Mouse (Mus musculus) thymus, postnatal 4 days (tissue): ENCODE results near the gene Hoxa7.
A peak's percentile ranks its signal among the peaks of the same experiment; 100 is the strongest.

Experiments
- DNase-seq: peaks from one replicate; pipeline ENCODE4 v3.0.0; 2021

Hoxa7 gene

DNA sequence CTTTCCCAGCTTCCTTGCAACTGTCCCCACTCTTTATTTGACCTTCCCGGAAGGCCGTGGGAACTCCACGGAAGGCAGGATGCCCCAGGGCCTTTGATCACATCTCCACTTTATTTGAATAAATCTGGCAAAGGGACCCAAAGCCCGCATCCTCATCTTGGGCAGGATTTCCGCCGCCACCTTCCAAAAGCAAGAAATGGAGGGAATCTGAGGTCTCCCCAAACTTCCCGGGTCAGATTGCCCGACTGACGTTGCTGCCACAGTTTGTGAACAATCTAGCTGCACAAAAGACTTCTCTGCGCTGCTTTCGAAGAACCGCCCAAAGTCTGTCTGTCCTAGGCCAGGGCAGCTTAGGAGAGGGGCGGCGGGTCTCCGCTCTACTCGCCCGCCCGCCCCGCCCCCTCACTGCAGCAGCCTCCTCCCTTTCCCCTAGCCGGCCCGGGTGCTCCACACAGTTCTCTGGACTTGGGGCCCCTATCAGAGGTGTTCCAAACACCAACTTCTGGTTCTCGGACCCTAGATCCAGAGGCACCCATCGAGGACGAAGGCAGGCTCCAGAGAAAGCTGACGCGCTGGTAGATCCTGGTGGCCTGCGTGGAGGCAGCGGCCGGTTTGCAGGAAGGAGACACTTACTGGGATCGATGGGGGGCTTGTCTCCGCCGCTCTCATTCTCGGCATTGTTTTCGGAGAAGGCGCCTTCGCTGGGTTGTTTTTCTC lies 3.4 kb upstream of the Hoxa7 start:
- peak; percentile 7 for DNase-seq

DNA sequence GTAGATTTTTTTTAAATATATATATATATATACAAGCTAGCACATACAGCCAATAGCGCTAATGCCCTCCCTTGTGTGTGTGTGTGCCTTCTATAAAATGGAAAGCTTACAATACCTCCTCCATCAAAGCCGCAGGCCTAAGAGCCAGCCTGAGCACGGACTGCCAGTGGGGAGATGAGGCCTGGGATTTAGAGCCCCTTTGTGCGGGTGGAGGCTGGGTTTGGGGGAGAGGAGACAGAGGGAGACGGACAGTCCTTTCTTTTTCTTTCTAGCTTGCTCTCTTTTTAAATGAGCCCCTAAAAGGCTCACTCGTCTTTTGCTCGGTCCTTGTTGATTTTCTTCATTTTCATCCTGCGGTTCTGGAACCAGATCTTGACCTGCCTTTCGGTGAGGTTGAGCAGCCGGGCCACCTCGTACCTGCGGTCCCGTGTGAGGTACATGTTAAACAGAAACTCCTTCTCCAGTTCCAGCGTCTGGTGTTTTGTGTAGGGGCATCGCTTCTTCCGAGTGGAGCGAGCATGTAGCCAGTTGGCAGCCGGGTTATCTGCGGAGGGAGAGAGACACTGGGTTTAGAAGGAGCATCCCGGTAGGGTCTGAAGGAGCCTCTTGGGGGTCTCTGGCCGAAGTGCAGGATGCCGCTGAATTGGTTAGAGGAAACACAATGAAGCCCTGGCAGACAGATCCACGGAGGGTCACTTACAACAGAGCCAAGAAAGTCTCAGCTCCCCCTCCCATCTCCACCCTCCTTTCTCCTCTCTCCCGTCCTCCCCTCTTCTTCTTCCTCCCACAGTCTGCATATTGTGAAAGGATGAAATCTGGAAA lies 2.5 kb upstream of the Hoxa7 start:
- peak; percentile 6 for DNase-seq

DNA sequence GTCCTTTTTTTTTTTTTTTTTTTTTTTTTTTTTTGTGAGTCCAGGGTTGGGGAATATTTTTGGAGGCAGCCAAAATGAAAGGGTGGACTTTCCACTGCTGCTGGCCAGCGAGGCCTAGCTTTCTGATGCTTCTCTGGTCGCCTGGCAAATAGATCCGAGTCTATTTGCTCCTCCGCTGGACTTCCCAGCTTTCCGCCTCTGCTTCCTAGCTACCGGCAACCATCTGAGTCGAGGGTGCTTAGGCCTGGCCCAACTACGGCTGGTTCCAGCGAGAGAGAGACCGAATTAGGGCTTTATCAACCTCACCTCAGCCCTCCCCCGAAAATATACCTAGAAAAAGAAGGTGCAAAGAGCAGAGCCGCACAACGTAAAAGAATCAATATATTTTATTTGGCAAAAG lies 1.1 kb upstream of the Hoxa7 start:
- DNase-seq, result no peak

DNA sequence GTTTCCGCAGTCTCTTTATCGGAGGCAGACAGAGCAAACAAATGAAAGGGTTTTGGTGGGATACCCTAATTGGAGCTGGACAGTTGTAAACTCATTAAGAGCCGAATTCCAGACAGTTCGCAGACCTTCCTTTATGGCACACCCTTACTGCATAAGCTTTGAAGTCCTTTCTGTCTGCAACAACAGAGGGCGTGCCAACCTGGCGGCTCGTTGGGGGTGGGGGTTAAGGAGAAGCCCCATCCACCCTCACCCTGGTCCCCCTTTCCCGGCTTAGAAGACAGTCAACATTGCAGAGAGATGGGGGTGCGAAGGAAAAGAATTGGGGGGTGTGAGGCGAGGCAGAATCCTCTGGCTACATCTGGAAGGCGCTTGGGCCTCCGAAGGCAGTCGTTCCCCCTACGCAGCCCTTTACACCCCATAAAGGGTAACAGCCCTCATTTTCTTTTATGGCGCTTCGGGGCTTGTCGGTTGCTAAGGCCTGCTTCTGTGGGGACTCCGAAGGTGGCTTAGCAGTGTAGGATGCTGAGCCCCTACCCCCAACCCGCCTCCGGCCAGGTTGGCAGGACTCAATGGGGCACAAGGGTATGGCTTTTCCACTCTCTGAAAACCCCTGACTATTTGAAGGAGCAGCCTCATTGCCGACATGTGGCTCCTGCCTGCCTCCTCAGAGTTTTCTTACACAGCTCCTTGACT lies 485 bp upstream of the Hoxa7 start:
- no peak for DNase-seq

DNA sequence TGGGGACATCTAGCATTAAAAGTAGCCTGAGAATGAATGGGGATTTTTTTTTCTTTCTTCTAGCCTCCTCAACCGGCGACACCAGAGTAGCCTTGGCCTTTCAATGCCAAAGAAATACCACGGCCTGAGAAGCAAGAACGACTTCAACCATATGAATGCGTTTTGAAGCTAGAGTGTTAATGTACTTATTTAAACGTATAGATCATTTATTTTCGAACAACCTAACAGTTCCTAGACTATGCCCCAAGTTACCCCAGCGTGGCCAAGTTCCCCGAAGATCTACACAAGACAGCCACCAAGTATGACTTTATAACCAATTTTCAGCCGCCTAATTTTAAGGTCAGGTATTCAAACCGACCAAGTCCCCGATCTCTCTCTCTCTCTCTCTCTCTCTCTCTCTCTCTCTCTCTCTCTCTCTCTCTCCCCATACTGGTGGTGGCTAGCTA lies 766 bp downstream of the Hoxa7 start:
- no peak for DNase-seq

DNA sequence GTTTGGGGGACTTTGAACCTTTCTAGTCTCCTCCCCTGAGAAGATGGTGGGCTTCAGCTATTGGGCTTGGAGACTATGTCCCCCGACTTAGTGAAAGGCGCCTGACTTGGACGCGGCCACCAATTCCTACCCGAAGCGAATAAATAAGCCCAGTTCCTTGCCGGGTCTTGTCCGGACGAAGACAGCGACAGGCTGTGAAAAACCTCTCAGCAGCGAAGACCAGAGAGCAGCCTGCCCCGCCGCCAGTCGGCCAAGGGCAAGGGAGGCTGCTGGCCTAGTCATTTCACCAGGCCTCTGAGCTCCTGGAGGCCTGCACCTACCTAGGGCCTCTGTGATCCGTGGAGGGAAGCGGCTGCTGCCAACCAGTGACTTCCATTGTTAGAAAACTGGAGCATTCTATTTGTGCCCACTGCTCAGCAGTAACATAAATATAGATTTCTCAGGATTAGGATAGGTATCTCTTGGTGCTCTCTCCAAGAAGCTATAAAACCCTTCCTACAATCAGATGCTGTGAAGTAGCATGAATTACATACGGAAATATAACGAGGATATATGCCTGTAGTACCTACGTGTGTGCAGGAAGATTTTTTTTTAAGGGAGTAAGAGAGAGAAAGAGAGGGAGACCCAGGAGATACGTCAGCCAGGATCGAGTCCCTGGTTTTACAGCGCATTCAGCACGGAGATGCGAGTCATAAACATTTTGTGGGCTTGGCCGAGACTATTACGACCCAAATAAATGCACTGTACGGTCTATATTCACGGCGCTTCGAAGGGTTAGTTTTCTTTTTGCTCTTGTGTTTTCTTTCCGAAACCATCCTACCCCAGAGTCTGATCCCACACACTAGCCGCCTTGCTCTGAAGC lies 1.4 kb downstream of the Hoxa7 start:
- DNase-seq, result no peak

DNA sequence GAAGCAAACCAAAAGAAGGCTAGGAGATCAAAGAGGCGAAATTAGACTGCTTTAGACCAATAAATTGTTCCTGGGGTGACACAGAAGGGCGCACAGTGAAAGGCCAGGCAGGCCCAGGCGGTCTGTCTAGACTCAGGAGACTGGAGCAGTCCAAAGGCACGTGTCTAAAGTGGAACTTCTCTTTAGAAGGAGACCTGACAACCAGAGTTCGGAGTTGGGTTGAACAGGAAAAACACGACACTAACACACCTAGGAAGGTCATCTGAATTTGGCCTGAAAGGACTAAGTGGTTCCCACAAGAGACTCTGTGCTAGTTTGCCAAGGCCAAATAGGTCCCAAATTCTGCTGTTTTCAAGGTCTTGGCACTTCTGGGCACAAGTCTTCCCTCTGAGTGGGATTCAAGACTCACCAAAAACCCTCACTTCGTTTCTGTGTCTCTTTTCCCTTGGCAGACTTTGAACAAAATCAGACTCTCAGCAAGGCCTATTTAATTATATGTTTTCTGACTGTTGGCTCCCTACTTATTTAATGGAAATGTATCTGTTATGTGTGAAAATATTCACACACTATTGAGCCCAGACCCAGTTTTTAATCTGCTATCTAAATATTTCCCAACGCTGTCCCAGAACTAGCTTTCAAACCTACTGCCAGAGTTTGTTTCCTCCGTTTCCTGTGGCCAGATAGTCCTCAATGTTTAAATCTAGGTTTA lies 2.3 kb downstream of the Hoxa7 start:
- DNase-seq, result no peak

DNA sequence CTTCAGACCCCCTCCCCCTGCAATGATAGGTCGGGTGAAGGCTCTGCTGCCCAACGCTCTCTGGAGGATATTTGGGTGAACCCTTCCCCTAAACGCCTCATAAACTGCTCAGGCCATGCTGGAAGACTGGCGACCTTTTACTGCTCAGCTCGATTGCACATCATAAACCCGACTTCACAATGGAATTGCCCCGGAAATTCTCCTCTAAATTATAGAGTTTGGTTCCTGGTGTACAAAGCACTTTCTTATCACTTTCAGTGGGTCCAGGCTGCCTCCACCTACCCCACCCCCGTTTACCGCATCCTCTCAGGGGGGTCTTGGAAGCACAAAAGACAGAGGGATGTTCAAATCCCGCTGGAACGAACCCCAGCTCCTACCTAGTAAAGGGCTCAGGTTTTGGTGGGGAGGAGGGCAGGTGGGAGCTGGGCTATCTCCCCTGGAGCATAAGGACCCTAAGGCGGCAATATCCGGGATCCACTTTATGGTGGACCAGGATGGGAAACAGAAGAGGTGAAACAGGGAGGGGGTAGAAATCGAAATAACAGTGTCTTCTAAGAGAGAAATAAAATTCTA lies 2.9 kb downstream of the Hoxa7 start:
- no peak for DNase-seq

DNA sequence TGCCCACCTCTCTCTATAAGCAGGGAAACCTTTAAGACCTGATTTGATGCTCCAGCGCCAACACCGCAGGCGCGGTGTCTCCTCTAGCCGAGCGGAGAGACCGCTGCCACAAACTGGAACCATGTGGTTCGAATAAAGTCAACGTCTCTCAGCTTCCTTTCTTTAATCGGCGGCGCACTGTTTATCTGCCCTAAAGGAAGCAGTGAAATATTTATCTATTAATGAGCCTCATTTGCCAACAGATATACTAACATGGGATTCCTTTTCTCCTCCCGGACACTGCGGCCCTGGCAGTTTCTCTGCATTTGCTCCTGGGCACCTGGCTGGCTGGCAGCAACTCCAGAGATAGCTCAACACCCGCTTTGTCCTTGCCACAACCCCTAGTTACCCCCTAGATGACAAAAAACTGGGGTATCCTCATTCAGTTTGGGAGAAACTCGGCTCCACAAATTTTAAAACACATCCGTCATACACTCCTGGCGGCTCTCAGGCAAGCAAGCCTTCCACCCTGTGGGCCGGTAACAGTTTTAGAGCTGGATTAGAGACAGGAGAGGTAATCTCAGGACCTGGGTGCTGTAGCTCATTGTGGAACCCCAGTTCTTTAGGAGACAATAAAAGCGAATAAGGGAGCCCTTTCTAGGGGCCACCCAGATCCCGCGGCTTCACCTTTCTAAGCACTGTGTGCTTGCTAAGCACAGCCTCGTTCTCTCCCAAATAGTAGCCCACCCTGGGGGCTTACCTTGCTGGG lies 3.6 kb downstream of the Hoxa7 start:
- DNase-seq, result no peak

DNA sequence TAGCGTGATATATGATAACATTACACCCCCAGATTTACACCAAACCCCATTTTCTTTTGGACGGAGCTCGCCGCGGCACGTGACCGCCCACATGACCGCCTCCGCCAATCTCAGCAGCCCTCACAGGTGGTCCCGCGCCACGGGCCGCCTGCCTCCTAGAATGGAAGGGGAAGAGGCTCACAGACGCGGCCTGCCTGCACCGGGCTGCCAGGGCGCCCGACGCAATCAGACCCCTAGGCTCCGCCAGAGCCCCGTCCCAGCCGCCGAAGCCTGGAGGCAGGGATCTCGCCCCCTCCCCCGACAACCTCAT lies 4.2 kb downstream of the Hoxa7 start:
- peak; percentile 72 for DNase-seq

DNA sequence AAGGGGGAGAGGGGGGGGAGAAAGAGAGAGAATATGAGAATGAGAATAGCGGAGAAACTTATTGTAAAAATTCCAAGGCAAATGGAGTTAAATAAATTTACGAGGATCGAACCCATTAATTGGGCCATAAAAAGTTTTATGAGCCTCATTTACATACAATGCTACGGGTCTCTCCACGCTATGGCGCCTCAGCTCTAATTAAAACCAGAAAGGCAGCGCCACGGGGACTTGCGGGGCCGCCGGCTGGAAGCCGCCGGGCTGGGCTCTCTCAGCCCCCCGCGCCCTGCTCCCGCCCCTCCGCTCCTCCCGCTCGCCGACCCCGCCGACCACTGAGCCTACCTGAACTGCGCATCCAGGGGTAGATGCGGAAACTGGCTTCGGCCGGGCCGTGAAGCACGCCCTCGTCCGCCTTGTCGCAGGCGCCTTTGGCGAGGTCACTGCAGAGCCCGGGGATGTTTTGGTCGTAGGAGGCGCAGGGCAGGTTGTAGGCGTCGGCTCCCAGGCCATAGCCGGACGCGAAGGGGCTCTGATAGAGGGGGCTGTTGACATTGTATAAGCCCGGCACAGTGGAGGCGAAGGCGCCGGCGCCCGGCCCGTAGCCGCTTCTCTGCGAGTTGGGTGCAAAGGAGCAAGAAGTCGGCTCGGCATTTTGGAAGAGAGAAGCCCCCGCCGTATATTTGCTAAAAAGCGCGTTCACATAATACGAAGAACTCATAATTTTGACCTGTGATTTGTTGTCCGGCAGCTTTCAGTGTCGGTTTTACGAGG lies 4.8 kb downstream of the Hoxa7 start:
- DNase-seq, result no peak

DNA sequence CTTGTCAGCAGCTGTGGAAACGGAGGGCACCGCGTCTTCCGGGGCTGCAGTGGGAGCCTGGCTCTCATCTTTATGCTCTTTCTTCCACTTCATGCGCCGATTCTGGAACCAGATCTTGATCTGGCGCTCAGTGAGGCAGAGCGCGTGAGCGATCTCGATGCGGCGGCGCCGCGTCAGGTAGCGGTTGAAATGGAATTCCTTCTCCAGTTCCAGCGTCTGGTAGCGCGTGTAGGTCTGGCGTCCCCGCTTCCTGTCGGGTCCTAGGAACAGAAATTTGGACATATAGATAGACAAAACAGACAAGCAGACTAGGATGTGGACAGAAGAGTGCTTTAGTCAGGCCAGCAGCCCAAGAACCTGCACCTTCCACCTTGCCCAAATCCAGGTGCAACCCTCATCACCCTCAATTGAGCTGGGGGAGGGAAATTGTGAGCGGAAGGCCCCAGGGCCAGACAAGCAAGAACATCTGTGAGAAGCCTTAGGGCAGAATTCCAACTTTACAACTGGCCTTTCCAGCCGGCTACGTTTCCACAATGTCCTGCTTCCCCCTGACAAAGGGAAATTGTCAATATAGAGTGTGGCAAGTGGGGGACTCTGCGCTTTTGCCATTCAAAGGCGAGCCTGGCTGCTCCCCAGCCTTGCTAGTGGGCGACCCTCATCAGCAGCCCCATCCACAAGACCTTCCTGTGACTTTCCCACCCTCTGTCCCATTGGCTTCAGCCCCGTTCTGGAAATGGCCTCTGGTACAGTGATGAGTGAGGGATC lies 5.7 kb downstream of the Hoxa7 start:
- DNase-seq, result no peak

DNA sequence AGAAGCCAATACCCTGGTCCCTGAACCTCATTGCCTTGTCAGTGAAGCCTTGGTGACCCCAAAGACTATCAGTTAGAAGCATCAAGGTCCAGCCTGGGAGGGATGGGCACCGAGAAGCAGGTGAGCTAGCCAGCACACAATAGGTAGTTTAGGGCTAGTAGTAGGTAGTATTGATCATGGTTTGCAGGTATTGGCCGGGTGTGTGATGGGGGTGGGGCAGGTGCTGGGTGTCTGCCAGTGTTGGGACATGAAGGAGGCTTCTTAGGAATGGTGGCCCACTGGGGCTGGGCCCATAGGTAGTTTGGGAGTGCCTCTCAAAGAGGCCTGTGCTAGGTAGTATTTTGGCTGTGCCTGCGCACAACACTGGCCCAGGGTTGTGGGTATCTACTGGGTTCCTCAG lies 6.6 kb downstream of the Hoxa7 start:
- DNase-seq, result no peak

DNA sequence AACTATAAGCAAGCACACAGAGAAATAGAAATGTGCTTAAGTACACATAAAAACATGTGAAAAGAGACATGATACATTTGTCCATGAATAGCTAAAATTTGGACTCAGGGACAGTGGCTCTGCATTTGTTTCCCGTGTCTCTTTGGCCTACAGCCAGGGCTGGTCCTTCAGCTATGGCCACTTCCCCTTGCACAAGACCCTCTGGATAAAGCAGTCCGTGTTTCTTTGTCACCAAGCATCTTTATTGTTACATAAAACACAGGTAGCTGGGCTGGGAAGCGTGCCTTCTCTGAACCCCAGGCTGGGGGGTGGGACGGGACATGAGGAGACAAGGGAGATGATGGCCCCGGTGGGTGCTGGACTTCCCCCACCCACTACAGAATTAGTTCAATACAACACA lies 7.4 kb downstream of the Hoxa7 start:
- DNase-seq, result no peak

DNA sequence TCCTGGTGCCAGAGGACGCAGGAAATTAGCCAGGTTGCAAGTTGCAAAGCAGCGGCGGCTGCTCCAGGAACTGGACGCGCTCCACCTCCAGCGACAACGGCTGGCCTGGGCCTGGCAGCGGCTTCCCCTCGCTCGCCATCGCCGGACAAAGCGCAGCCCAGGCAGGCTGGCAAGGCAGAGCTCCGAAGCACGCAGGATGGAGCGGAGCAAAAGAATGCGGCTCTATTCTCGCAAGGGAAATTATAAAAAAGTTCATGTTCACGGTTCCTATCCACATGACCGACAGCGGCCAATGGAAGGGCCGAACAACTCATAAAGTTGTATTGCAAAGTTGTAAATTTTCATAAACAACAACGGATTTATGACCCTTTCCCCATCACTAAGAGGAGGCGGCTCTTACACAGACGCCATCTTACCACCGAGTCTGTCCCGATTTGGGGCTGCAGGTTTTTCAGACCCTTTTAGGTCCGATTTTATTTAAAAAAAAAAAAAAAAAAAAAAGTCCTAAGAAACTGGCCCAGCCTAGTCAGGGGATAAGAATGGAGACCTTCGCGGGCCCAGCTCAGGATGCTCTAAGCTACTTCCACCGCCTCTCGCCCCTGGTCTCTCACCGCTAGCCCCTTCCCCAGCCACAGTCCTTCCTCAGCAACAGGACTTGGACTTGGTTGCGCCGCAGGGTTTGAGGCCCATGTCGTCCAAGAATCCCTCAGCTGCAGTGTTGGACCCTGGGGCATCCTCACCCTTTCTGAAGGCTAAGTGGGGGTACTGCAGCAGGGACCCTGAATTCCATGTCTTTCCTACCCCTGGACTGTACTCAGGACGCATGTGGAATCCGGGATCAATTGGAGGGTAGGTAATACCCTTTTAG lies 8.3 kb downstream of the Hoxa7 start, which contains the start of the genes Hoxa3 and Gm28308:
Gene Hoxa3 (minus strand): TSS at position 218 of the 868 bp plus-strand sequence.
Gene Gm28308 (minus strand): TSS at position 221 of the 868 bp plus-strand sequence.
- DNase-seq, result no peak

DNA sequence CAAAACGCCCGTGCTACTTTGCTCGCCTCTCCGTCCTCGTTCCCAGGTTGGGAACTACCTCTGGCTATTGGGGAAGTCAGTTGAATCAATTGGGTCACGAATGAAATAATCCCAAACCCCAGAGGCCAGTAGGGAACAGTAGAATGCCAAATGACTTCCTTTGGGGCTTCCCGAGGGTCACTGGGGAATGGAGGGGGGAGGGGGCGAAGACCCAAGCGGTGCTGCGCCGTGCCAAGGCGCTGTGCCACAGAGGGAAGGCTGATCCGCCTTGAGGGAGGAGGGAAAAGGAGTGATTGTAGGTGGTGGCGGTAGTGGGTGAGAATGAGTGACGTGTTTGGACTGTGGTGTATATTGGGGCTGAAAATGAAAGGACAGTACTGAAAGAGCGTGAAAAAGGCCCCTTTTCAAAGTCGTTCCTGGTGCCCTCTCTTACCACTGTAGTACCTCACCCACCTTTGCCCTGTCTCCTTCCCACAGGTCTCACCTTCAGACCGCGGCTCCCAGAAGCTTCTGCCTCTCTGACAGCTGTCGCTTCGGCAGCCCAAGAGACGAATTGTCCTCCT lies 9.0 kb downstream of the Hoxa7 start:
- DNase-seq, result no peak

DNA sequence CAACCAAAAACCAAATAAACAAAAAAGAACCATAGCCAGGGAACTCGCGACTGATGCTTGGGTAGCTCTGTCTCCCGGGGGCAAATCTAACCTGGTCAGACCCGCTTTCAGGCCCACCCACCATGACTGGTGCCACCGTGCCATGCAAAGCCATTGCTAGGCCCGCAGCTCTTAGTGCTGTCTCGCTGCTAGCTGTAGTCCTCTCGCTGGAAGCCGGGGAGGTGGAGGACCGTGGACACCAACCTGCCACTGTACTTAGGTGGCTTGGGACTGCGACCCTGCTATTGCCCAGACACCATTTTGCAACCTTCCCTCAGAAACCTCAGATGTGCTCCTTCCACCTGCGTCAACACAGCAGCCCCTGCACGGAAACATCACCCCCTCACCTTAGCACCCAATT lies 9.7 kb downstream of the Hoxa7 start:
- no peak for DNase-seq
